Mouse (Mus musculus) olfactory bulb, adult 2 months (tissue): ENCODE results near the gene Gm21985.

Experiments
- CTCF ChIP-seq: fragments of 200-500 bp; IDR thresholded peaks from 2 replicates; pipeline ENCODE4 v1.5.1; 2012; ENCODE audit warnings: low read depth, mild to moderate bottlenecking, low read length, moderate library complexity; ENCODE audit not compliant: insufficient read depth
- POLR2A ChIP-seq: fragments of 200-500 bp; IDR thresholded peaks from 2 replicates; pipeline ENCODE4 v1.6.1; 2012; ENCODE audit warnings: mild to moderate bottlenecking, low read depth, low read length, moderate library complexity; ENCODE audit not compliant: insufficient read depth

- no peak for TF ChIP-seq CTCF
- TF ChIP-seq POLR2A, result no peak
These were observed 3.3 kb upstream of the Gm21985 start for GRCm38 (mm10) chr2:112262779-112263295.
